Mouse (Mus musculus) left cerebral cortex, postnatal 4 days (tissue): ENCODE measurements at regions not wholly inside any gene's neighbourhood (a gene's known extent, or its start where the extent isn't known, plus 50 kb on each side); places are given as distances from the start of the nearest gene placed in this dataset.
A peak's percentile ranks its signal among the peaks of the same experiment; 100 is the strongest.

Experiments used
- DNase-seq: peaks from one replicate; pipeline ENCODE4 v3.0.0-alpha.2; 2022
- intact Hi-C: fragments of 180-260 bp; cut with DNase I; formaldehyde crosslinking; loops from one replicate; pipeline ENCODE4 v1.15.1; 2025

GRCm38 (mm10) chr19:25729103-25729502 is 56.9 kb downstream of the Dmrt2 start:
- no peak for DNase-seq

GRCm38 (mm10) chr19:25729633-25730032 is 57.4 kb downstream of the Dmrt2 start:
- intact Hi-C loops: no loop called here
- no peak for DNase-seq

More at GRCm38 (mm10) chr19:25729103-25729502, 56.9 kb downstream of the Dmrt2 start:
- intact Hi-C loops: no loop called here

GRCm38 (mm10) chr19:25778455-25778854 is 106.2 kb downstream of the Dmrt2 start:
- no peak for DNase-seq
- intact Hi-C loops: no loop called here

- intact Hi-C loops: no loop called here
- no peak for DNase-seq
Measured at GRCm38 (mm10) chr19:25779356-25779755, 107.1 kb downstream of the Dmrt2 start.

- no peak for DNase-seq
- intact Hi-C loops: no loop called here
Measured at GRCm38 (mm10) chr19:25781314-25781713, 109.1 kb downstream of the Dmrt2 start.

- DNase-seq: no peak
- intact Hi-C loops: no loop called here
Measured at GRCm38 (mm10) chr19:25802692-25803091, 130.5 kb downstream of the Dmrt2 start.

GRCm38 (mm10) chr19:25805351-25805750 is 133.1 kb downstream of the Dmrt2 start:
- intact Hi-C loops: no loop called here
- peak; percentile 35 for DNase-seq

GRCm38 (mm10) chr19:25813651-25814050 is 141.4 kb downstream of the Dmrt2 start:
- intact Hi-C loops: no loop called here

GRCm38 (mm10) chr19:25845158-25845557 is 172.9 kb downstream of the Dmrt2 start:
- intact Hi-C loops: no loop called here
- DNase-seq: no peak

More at GRCm38 (mm10) chr19:25813651-25814050, 141.4 kb downstream of the Dmrt2 start:
- DNase-seq: no peak

GRCm38 (mm10) chr19:25856344-25856743 is 184.1 kb downstream of the Dmrt2 start:
- intact Hi-C loops: no loop called here

GRCm38 (mm10) chr19:25863312-25863711 is 191.1 kb downstream of the Dmrt2 start:
- DNase-seq: no peak
- intact Hi-C loops: no loop called here

More at GRCm38 (mm10) chr19:25856344-25856743, 184.1 kb downstream of the Dmrt2 start:
- no peak for DNase-seq

- DNase-seq: no peak
- intact Hi-C loops: no loop called here
Measured at GRCm38 (mm10) chr19:25906721-25907120, 234.5 kb downstream of the Dmrt2 start.

GRCm38 (mm10) chr19:25922052-25922451 is 249.8 kb downstream of the Dmrt2 start:
- intact Hi-C loops: no loop called here
- peak; percentile 1 for DNase-seq

- intact Hi-C loops: no loop called here
- DNase-seq: no peak
Measured at GRCm38 (mm10) chr19:25922806-25923205, 250.6 kb downstream of the Dmrt2 start.

- intact Hi-C loops: no loop called here
- DNase-seq: no peak
Measured at GRCm38 (mm10) chr19:25923727-25924384, 251.6 kb downstream of the Dmrt2 start.

GRCm38 (mm10) chr19:25924385-25924769 is 252.2 kb downstream of the Dmrt2 start:
- DNase-seq: no peak
- intact Hi-C loops: no loop called here

GRCm38 (mm10) chr19:25927220-25927619 is 255.0 kb downstream of the Dmrt2 start:
- intact Hi-C loops: no loop called here
- no peak for DNase-seq

GRCm38 (mm10) chr19:25937343-25937742 is 265.1 kb downstream of the Dmrt2 start:
- intact Hi-C loops: no loop called here
- no peak for DNase-seq

GRCm38 (mm10) chr19:25971210-25971609 is 299.0 kb downstream of the Dmrt2 start:
- intact Hi-C loops: no loop called here
- DNase-seq: no peak

- no peak for DNase-seq
- intact Hi-C loops: no loop called here
Measured at GRCm38 (mm10) chr19:25975202-25975601, 303.0 kb downstream of the Dmrt2 start.

GRCm38 (mm10) chr19:25980308-25980707 is 308.1 kb downstream of the Dmrt2 start:
- intact Hi-C loops: no loop called here

GRCm38 (mm10) chr19:26014620-26015180 is 342.5 kb downstream of the Dmrt2 start:
- intact Hi-C loops: no loop called here
- DNase-seq: peak; percentile 2

More at GRCm38 (mm10) chr19:25980308-25980707, 308.1 kb downstream of the Dmrt2 start:
- DNase-seq: no peak
